Mouse (Mus musculus) olfactory bulb, adult 2 months (tissue): Measurements from ENCODE around the gene Gm11032. TPM values are rescaled to one million over a fixed set of nuclear protein-coding genes. Genes with fewer than 3 reads are reported as not detected.
"Not testable (repeated sequence)": the region's sequence is repeated elsewhere in the genome, so short reads cannot be mapped to it uniquely, and the experiment has no call there.

Source experiments
- H3K27ac ChIP-seq: fragments of 200-500 bp; 2 replicates; pipeline ENCODE4 v1.5.1; 2012; ENCODE audit warnings: low read depth, low read length; ENCODE audit not compliant: insufficient read depth
- H3K4me1 ChIP-seq: fragments of 200-500 bp; 2 replicates; pipeline ENCODE4 v1.6.1; 2012; ENCODE audit warnings: low read length; ENCODE audit not compliant: control insufficient read depth, insufficient read depth
- H3K4me3 ChIP-seq: fragments of 200-500 bp; 2 replicates; pipeline ENCODE4 v1.5.1; 2012; ENCODE audit warnings: mild to moderate bottlenecking, low read depth, low read length, moderate library complexity; ENCODE audit not compliant: insufficient read depth
- CTCF ChIP-seq: fragments of 200-500 bp; IDR thresholded peaks from 2 replicates; pipeline ENCODE4 v1.5.1; 2012; ENCODE audit warnings: low read depth, mild to moderate bottlenecking, low read length, moderate library complexity; ENCODE audit not compliant: insufficient read depth
- POLR2A ChIP-seq: fragments of 200-500 bp; IDR thresholded peaks from 2 replicates; pipeline ENCODE4 v1.6.1; 2012; ENCODE audit warnings: mild to moderate bottlenecking, low read depth, low read length, moderate library complexity; ENCODE audit not compliant: insufficient read depth
- WGBS: fragments of 180-500 bp; shearing (Covaris S2); methylation state at CpG from one replicate; pipeline ENCODE4 v1.1.7; 2018; 5-methylcytosine and 5-hydroxymethylcytosine counted together
- polyA plus RNA-seq: library from polyadenylated mRNA; stranded (reverse); fragments of >200 nt; gene quantifications from 2 replicates; pipeline ENCODE4 v1.2.4, GENCODE M21; 2012; ENCODE audit warnings: low replicate concordance; ENCODE audit not compliant: missing spikeins, insufficient read depth, insufficient read length

The Gm11032 gene
- not detected in 2 replicates for polyA plus RNA-seq

- H3K27ac ChIP-seq = no peak within 1 kb of the TSS
- WGBS = 74% methylated on average over 16 of the region's 16 CpGs
- TF ChIP-seq CTCF (no peak), POLR2A (no peak)
- no peak within 1 kb of the TSS for H3K4me3 ChIP-seq
- H3K4me1 ChIP-seq = no peaks in the 10 kb centered on the region
These were observed at the start of gene Gm11032 for GRCm38 (mm10) chr11:4620017-4620485. Gm11032 (plus strand) TSS chr11:4620067.

GRCm38 (mm10) chr11:4571491-4571901 lies 48.4 kb upstream of the Gm11032 start:
- no peak overlapping the region for H3K4me3 ChIP-seq
- WGBS = 47% methylated on average over 4 of the region's 4 CpGs
- H3K4me1 ChIP-seq = peaks cover 6% of the 10 kb centered on the region
- TF ChIP-seq CTCF (no peak), POLR2A (no peak)
- no peak overlapping the region for H3K27ac ChIP-seq

- 93% methylated on average over 2 of the region's 2 CpGs for WGBS
- not testable (repeated sequence) for H3K4me3 ChIP-seq, H3K4me1 ChIP-seq, H3K27ac ChIP-seq
These were observed 43.7 kb upstream of the Gm11032 start for GRCm38 (mm10) chr11:4576090-4576732.

GRCm38 (mm10) chr11:4577079-4577478 lies 42.8 kb upstream of the Gm11032 start:
- 94% methylated on average over 2 of the region's 2 CpGs for WGBS

GRCm38 (mm10) chr11:4578682-4579081 lies 41.2 kb upstream of the Gm11032 start:
- H3K27ac ChIP-seq = no peak overlapping the region
- WGBS = 20% methylated on average over 2 of the region's 2 CpGs
- peaks cover 6% of the 10 kb centered on the region for H3K4me1 ChIP-seq
- TF ChIP-seq POLR2A (no peak), CTCF (no peak)
- H3K4me3 ChIP-seq = no peak overlapping the region

More at GRCm38 (mm10) chr11:4577079-4577478, 42.8 kb upstream of the Gm11032 start:
- TF ChIP-seq POLR2A (no peak), CTCF (no peak)
- H3K27ac ChIP-seq = no peak overlapping the region
- no peak overlapping the region for H3K4me3 ChIP-seq
- H3K4me1 ChIP-seq = peaks cover 6% of the 10 kb centered on the region

- Histone ChIP-seq H3K4me3 (no peak overlapping the region), H3K27ac (no peak overlapping the region)
These were observed 28.1 kb upstream of the Gm11032 start for GRCm38 (mm10) chr11:4591811-4592210.

GRCm38 (mm10) chr11:4593491-4593848 lies 26.4 kb upstream of the Gm11032 start:
- H3K4me1 ChIP-seq = no peaks in the 10 kb centered on the region
- 3% methylated on average over 5 of the region's 5 CpGs for WGBS
- TF ChIP-seq CTCF = no peak
- TF ChIP-seq POLR2A = no peak
- no peak overlapping the region for H3K4me3 ChIP-seq
- H3K27ac ChIP-seq = no peak overlapping the region

More at GRCm38 (mm10) chr11:4591811-4592210, 28.1 kb upstream of the Gm11032 start:
- H3K4me1 ChIP-seq = no peaks in the 10 kb centered on the region
- TF ChIP-seq POLR2A (no peak), CTCF (no peak)
- WGBS = 78% methylated on average over 4 of the region's 4 CpGs

- 1% methylated on average over 45 of the region's 45 CpGs for WGBS
- Histone ChIP-seq H3K4me1 (no peaks in the 10 kb centered on the region), H3K27ac (peak overlapping the region; percentile 71), H3K4me3 (peak overlapping the region; percentile 74)
- no peak for TF ChIP-seq POLR2A
- no peak for TF ChIP-seq CTCF
These were observed 25.8 kb upstream of the Gm11032 start for GRCm38 (mm10) chr11:4593849-4594607.

- Histone ChIP-seq H3K27ac (peak within 1 kb of the TSS; percentile 71), H3K4me3 (peak within 1 kb of the TSS; percentile 74), H3K4me1 (no peaks in the 10 kb centered on the region)
- no peak for TF ChIP-seq CTCF
- TF ChIP-seq POLR2A = peak; percentile 64; the same call in 1 of the 2 replicates
- 5% methylated on average over 53 of the region's 53 CpGs for WGBS
These were observed 25.0 kb upstream of the Gm11032 start, which contains the start of gene Mtmr3 for GRCm38 (mm10) chr11:4594608-4595500. Mtmr3 (minus strand) TSS chr11:4594863.
